Mouse (Mus musculus) adrenal gland, adult (tissue): ENCODE data around the gene Ksr1.

Source experiments
- DNase-seq, 2 experiments: peaks; one replicate each; pipeline ENCODE4 v3.0.0; 2022 to 2023; ENCODE audit warnings: low spot score in 1 of 2; ENCODE audit not compliant: inconsistent age in 2 of 2

Gene Ksr1

GRCm38 (mm10) chr11:79148783-79149182 is 2.6 kb upstream of the Ksr1 start:
- peak in 1 of 2 experiments; percentile 30 for DNase-seq

DNA sequence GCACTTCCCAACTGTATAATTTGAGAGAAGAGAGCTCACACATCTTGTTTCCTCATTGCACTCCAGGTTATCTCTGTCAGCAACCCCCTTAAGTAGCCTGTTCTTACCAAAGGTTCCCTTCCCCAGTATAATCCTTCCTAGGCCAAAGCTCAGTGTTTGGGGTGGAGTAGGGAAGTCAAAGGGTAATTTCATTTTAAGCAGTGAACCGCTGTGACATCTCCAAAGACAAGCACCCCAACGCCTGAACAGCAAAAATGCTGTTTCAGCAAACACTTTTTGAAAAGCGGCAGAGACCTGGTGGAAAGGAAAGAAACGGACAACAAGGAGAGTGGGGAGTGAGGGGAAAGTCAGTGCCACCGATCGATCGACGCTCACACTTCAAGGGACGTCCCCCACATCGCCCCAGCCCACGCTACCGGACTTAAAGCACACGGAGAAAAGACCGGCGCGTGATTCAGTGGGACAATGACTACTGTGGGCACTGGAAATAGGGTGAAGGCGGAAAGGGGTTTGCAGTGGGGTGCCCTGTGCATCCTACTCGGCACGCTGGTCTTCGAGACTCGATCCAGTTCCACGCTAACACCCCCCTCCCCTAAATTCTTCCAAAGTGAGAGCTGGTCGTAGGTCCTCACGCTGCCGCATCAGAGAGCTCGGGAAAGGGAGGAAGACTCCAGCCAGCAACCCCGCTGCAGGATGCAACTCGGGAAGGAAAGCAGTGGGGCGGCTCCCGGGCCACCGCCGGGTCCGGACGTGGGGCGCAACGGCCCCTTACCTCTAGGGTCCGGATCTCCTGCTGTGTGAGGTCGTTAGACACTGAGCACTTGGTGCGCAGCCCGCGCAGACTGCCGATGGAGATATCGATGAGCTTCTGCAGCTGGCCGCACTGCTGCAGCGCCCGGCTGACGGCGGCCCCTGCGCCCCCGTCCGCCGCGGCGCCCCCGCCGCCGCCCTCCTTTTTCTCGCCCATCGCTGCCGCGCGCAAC is 633 bp downstream of the Ksr1 start:
- DNase-seq, result peak in 1 of 2 experiments; percentile 83

- DNase-seq, result no peak
Observed at GRCm38 (mm10) chr11:79144741-79145140, 1.5 kb downstream of the Ksr1 start.

GRCm38 (mm10) chr11:79144043-79144591 is 2.1 kb downstream of the Ksr1 start:
- DNase-seq, result no peak

DNA sequence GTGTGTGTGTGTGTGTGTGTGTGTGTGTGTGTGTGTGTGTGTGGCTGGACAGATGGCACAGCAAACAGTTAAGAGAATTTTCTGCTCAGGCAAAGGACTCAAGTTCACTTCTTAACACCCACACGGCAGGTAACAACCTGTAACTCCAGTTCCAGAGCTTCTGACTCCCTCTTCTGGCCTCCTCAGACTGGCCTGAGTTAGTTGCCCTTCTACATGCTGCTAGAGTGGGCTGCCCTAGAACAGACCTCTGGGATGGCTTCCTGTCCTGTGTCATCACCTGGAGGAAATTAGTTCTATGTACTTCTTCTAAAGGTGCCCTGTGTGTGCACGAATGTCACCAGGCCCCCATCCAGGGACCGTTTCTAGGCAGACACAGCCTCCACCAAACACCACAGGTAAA is 2.9 kb downstream of the Ksr1 start:
- DNase-seq, result no peak

GRCm38 (mm10) chr11:79142381-79142780 is 3.8 kb downstream of the Ksr1 start:
- DNase-seq, result no peak

DNA sequence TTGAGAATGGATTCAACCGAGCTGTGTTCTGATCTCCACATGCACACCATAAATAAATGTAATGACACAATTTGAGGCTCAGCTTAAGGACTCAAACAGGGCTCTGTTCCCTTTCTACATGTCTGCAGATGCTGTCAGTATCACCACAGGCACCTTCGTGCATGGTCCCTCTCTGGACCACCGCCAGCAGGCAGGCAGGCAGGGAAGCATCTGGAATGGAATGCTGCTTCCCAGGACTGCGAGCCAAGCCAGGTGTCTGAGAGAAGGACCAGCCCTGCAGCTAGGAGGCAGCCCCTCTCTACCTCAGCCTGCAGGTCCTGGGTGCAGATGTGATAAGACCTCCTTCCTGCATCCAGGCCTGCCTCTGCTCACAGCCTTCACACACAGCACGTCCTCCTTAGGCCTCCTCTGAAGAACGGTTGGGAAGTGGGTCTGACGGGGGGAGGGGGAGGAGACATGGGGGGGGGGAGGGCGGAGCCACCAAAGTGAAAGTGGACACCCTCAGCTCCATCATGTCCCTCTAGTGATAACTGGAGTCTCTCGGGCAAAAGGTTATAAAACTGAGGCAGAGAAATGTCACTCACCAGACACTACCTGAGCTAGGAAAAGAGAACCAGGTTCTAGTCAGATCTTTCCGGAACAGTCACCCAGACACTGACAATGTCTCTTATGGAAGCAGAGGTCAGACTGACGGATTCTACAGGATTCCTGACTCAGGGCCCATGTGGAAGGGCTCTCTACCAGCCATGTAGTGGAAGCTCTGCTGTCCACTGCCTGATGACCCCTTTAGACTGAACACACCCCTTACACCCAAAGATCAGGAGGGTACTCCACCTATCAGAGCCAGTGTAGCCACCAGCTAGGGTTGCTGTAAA is 4.7 kb downstream of the Ksr1 start:
- DNase-seq, result no peak

GRCm38 (mm10) chr11:79140511-79140888 is 5.7 kb downstream of the Ksr1 start:
- DNase-seq, result no peak

GRCm38 (mm10) chr11:79139878-79140510 is 6.2 kb downstream of the Ksr1 start:
- DNase-seq, result no peak

GRCm38 (mm10) chr11:79138621-79139020 is 7.6 kb downstream of the Ksr1 start:
- no peak for DNase-seq

DNA sequence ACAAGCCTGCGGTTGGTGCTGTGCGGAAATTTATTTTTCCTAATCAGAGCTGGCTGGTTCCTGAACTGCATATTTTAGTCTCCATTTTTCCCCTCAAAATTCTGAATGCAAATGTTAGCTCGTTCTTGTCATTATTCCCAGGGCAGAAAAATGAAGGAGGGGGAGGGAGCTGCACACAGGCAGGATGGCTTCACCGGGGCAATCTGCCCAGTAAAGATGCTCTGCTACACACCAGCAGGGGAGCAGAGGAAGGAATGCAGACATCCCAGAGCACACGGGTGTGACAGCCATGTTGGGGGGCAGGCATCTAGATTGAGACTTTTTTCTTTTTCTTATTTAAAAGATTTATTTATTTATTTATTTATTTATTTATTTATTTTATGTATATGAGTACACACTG is 9.0 kb downstream of the Ksr1 start:
- no peak for DNase-seq

DNA sequence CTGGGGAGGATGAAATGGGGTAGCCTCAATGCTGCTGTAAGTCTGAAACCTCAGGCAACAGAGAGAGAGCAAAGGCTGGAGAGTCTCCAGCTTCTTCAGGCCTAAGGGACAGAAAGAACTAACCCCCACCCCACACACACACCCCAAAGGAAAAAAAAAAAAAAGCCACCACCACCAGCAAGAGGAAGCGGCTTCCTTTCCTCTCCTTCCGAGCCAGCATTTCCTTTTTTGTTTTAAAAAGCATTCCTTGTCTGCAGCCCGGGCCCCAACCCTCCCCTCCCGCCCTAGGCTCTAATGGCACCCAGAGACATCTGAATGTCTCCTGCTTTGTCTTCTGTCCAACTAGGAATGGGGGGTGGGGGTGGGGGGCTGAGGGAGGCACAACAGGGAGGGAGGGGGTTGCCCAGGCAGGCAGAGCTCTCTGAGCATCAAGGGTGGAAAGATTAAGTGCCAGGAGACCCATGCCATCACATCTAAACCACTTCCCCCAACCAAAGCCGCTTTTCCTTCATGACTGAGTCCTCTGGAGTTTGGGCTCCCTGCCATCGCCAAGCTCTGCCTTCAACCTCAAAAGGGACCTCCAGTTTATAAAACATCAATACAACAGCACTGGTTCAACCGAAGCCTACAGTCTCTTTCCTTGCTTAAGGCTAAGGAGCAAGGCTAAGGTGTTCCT is 10.4 kb downstream of the Ksr1 start:
- no peak for DNase-seq

GRCm38 (mm10) chr11:79135105-79135503 is 11.1 kb downstream of the Ksr1 start:
- DNase-seq, result no peak

DNA sequence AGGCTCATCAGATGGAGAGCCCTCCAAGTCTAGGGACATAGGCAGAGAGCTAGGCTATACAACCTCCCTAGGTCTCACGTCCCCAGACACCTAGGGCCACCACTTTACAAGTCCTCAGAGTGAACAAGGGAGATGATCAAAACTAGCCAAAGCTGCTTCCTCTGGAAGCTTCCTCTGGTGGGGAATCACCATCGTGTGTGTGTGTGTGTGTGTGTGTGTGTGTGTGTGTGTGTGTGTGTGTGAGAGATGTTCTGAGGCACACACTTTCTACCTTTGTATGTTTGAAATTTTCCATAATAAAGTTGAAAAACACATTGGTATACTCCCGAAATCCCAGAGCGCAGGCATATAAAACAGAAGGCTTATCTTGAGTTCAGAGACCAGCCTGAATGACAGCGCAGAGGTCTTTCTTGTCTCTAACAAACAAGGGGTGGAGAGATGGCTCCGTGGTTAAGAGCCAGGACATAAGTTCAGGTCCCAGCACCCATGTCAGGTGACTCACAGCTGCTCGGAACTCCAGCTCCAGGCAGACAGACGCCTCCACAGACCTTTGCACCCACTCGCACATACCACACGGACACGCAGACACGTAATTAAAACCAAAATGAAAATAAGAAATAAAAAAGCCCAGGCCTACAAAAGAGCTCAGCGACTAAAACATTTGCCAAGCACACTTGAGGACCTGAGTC is 11.6 kb downstream of the Ksr1 start:
- no peak for DNase-seq

- DNase-seq, result no peak
Observed at GRCm38 (mm10) chr11:79133961-79134360, 12.2 kb downstream of the Ksr1 start.

DNA sequence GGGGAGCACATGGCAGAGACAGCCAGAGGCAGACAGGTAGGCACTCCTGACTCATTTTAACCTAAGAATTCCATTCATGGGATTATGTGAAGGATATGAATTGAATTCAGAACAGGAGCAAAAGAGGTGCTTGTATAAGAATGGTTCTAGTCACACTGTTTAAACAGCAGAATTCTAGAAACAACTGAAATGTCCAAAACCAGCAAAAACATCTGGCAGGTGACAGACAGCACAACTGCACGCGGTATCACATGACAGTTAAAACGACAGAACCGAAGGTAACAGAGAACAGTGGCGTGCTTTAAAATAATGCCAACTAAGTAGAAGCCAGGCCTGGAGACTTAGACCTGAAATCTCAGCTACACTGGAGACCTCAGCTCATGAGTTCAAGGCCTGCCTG is 13.2 kb downstream of the Ksr1 start:
- DNase-seq, result no peak

DNA sequence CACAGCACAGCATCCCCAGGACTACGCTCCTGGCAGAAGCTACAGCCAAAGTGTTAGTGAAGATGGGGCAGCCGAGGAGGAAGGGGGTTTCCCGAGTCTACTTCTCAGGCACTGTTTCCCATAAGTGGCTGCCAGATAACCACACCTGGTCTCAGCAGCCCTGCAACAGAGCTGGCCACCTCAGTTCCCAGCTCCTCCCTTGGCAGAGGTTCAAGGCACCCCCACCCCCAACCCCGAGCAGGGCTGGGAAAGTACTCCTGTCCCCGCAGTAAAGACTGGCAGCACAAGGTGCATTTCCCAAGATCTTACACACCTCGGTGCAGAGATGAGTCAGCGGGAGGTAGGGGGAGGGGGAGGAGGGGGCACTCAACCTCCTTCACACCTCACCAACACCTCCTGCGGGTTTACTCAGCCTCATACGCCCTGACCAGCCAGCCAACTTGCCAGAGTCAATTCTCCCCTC is 14.2 kb downstream of the Ksr1 start:
- no peak for DNase-seq

GRCm38 (mm10) chr11:79129388-79130356 is 16.5 kb downstream of the Ksr1 start:
- DNase-seq, result no peak

DNA sequence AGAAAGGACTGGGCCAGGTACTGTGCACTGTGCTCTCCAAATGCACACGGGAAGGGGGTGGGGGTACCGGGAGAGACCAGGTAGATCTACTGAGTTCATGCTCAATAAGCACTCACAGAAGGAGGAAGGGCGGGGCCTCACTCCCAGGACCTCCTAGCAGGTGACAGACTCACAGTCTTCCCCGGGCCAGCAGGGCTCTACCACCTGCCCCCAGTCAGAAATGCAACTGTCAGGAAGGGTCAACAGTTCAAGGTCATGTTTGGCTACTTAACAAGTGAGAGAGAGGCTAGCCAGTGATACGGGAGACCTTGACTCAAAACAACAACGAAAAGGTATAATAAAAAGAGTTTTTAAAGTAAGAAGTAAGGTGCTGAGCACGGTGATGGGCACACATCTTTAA is 18.0 kb downstream of the Ksr1 start:
- DNase-seq, result no peak
